Mouse (Mus musculus) heart, postnatal 0 days (tissue): ENCODE measurements around the gene Cfap97. TPM values are rescaled to one million over a fixed set of nuclear protein-coding genes. Genes with fewer than 3 reads are reported as not detected.

Experiments used
- ATAC-seq: fragments of 200-750 bp; cut with Nextera tagmentation; 2 replicates; pipeline ENCODE4 v1.8.0; 2017; ENCODE audit warnings: low read depth, moderate number of reproducible peaks, moderate library complexity; ENCODE audit not compliant: insufficient read depth
- DNase-seq: peaks from one replicate; pipeline ENCODE4 v3.0.0-alpha.2; 2016; ENCODE audit warnings: low spot score
- H3K27ac ChIP-seq: fragments of 300-500 bp; sonication (generic); 2 replicates; pipeline ENCODE4 v1.5.1; 2014; ENCODE audit warnings: low read depth, mild to moderate bottlenecking
- H3K27me3 ChIP-seq: fragments of 300-500 bp; sonication (generic); 2 replicates; pipeline ENCODE4 v1.6.1; 2014; ENCODE audit warnings: low read length, mixed read lengths; ENCODE audit not compliant: control insufficient read depth, insufficient read depth
- H3K36me3 ChIP-seq: fragments of 300-500 bp; sonication (generic); replicated peaks from 2 replicates; pipeline ENCODE4 v1.6.1; 2014; ENCODE audit warnings: low read length, mixed read lengths; ENCODE audit not compliant: control insufficient read depth, insufficient read depth
- H3K4me1 ChIP-seq: fragments of 300-500 bp; sonication (generic); 2 replicates; pipeline ENCODE4 v1.6.1; 2014; ENCODE audit warnings: antibody characterized with exemption; ENCODE audit not compliant: control insufficient read depth, insufficient read depth
- H3K4me2 ChIP-seq: fragments of 300-500 bp; sonication (generic); 2 replicates; pipeline ENCODE4 v1.6.1; 2014; ENCODE audit warnings: low read depth, mild to moderate bottlenecking, low read length, moderate library complexity
- H3K4me3 ChIP-seq: fragments of 300-500 bp; sonication (generic); 2 replicates; pipeline ENCODE4 v1.5.1; 2014; ENCODE audit warnings: low read depth, low read length
- H3K9ac ChIP-seq: fragments of 300-500 bp; sonication (generic); replicated peaks from 2 replicates; pipeline ENCODE4 v1.6.1; 2014; ENCODE audit warnings: low read depth, low read length, mixed read lengths
- H3K9me3 ChIP-seq: fragments of 300-500 bp; sonication (generic); replicated peaks from 2 replicates; pipeline ENCODE4 v1.6.1; 2016; ENCODE audit warnings: low read length; ENCODE audit not compliant: control insufficient read depth
- CTCF ChIP-seq: IDR thresholded peaks from 2 replicates; pipeline ENCODE4 v1.5.1; 2016; ENCODE audit warnings: antibody characterized with exemption, control low read depth, low read depth
- EP300 ChIP-seq: IDR thresholded peaks from 2 replicates; pipeline ENCODE4 v1.6.1; 2016; ENCODE audit warnings: antibody characterized with exemption, low read depth
- WGBS: fragments of 180-500 bp; shearing (Covaris S2); extraction: QIAGEN DNeasy Blood & Tissue Kit; methylation state at CpG from one replicate; pipeline ENCODE4 v1.1.7; 2014; 5-methylcytosine and 5-hydroxymethylcytosine counted together
- polyA plus RNA-seq: library from polyadenylated mRNA; unstranded; fragments of >200 nt; fragmentation: Nextera tagmentation; extraction: Ambion mirVana; gene quantifications from 2 replicates; pipeline ENCODE4 v1.2.1, GENCODE M21; 2015
- total RNA-seq: library from RNA; depleted of rRNA; stranded (reverse); fragments of >200 nt; gene quantifications from 2 replicates; pipeline ENCODE4 v1.2.3, GENCODE M21; 2014; ENCODE audit warnings: low replicate concordance

Gene Cfap97
- total and polyA plus RNA-seq, 2 experiments from 2014 or later = 14.8 to 22.0 TPM

GRCm38 (mm10) chr8:46208354-46208753 is 56.8 kb downstream of the Cfap97 start:
- ATAC-seq = peak; percentile 15
- Histone ChIP-seq H3K9ac (peak overlapping the region; percentile 97), H3K27ac (peak overlapping the region; percentile 99), H3K9me3 (no peaks in the 10 kb centered on the region), H3K4me1 (peaks cover 19% of the 10 kb centered on the region), H3K4me3 (peak overlapping the region; percentile 77), H3K36me3 (peaks cover 49% of the 10 kb centered on the region), H3K27me3 (no peaks in the 10 kb centered on the region), H3K4me2 (peak overlapping the region; percentile 67)
- TF ChIP-seq CTCF = no peak
- peak; percentile 64; the same call in 1 of the 2 replicates for TF ChIP-seq EP300
- DNase-seq = peak; percentile 88
- 21% methylated on average over 12 of the region's 12 CpGs for WGBS

GRCm38 (mm10) chr8:46209057-46209456 is 57.5 kb downstream of the Cfap97 start:
- ATAC-seq (no peak), DNase-seq (no peak)
- H3K27me3 ChIP-seq = no peaks in the 10 kb centered on the region
- peaks cover 46% of the 10 kb centered on the region for H3K36me3 ChIP-seq
- peak overlapping the region; percentile 67 for H3K4me2 ChIP-seq
- no peaks in the 10 kb centered on the region for H3K9me3 ChIP-seq
- H3K4me1 ChIP-seq = peaks cover 23% of the 10 kb centered on the region
- peak overlapping the region; percentile 97 for H3K9ac ChIP-seq
- peak overlapping the region; percentile 99 for H3K27ac ChIP-seq
- TF ChIP-seq EP300 (no peak), CTCF (no peak)
- peak overlapping the region; percentile 77 for H3K4me3 ChIP-seq
- WGBS = 46% methylated on average over 15 of the region's 15 CpGs

GRCm38 (mm10) chr8:46210404-46211315 is 59.1 kb downstream of the Cfap97 start, which contains the start of gene Slc25a4:
Slc25a4 (minus strand) TSS chr8:46211284.
- Histone ChIP-seq H3K9me3 (no peaks in the 10 kb centered on the region), H3K4me1 (peaks cover 29% of the 10 kb centered on the region), H3K36me3 (peaks cover 41% of the 10 kb centered on the region), H3K27me3 (no peaks in the 10 kb centered on the region), H3K9ac (peak within 1 kb of the TSS; percentile 97), H3K4me2 (peak within 1 kb of the TSS; percentile 67), H3K27ac (peak within 1 kb of the TSS; percentile 99), H3K4me3 (peak within 1 kb of the TSS; percentile 77)
- peak; percentile 90 for ATAC-seq
- WGBS = under 1% methylated on average over 78 of the region's 84 CpGs
- TF ChIP-seq CTCF (no peak; the same call in 1 of the 2 replicates), EP300 (peak; percentile 100)
- DNase-seq = peak; percentile 96

- TF ChIP-seq EP300 (no peak), CTCF (no peak)
- H3K4me3 ChIP-seq = peak overlapping the region; percentile 77
- no peaks in the 10 kb centered on the region for H3K9me3 ChIP-seq
- H3K4me2 ChIP-seq = peak overlapping the region; percentile 67
- 5% methylated on average over 13 of the region's 13 CpGs for WGBS
- H3K36me3 ChIP-seq = peaks cover 32% of the 10 kb centered on the region
- H3K4me1 ChIP-seq = peaks cover 26% of the 10 kb centered on the region
- H3K27ac ChIP-seq = peak overlapping the region; percentile 99
- peak overlapping the region; percentile 58 for H3K9ac ChIP-seq
- no peak for DNase-seq
- ATAC-seq = no peak
- no peaks in the 10 kb centered on the region for H3K27me3 ChIP-seq
Measured at GRCm38 (mm10) chr8:46211611-46212071, 60.1 kb downstream of the Cfap97 start.

GRCm38 (mm10) chr8:46212194-46212593 is 60.6 kb downstream of the Cfap97 start:
- H3K27ac ChIP-seq = peak overlapping the region; percentile 99
- H3K9me3 ChIP-seq = no peaks in the 10 kb centered on the region
- TF ChIP-seq EP300 (no peak), CTCF (no peak)
- no peak overlapping the region for H3K4me3 ChIP-seq
- H3K4me2 ChIP-seq = peak overlapping the region; percentile 67
- H3K36me3 ChIP-seq = peaks cover 26% of the 10 kb centered on the region
- no peaks in the 10 kb centered on the region for H3K27me3 ChIP-seq
- peak overlapping the region; percentile 58; the same call in 1 of the 2 replicates for H3K9ac ChIP-seq
- 41% methylated on average over 7 of the region's 7 CpGs for WGBS
- H3K4me1 ChIP-seq = peaks cover 23% of the 10 kb centered on the region
- ATAC-seq = no peak
- no peak for DNase-seq
